Mouse (Mus musculus) thymus, adult 2 months (tissue): ENCODE results near the gene Foxl1.

Experiments used
- CTCF ChIP-seq: fragments of 200-500 bp; IDR thresholded peaks from 2 replicates; pipeline ENCODE4 v1.5.1; 2012; ENCODE audit warnings: mild to moderate bottlenecking, control low read depth, low read length, moderate library complexity, borderline replicate concordance; ENCODE audit not compliant: control insufficient read depth, poor library complexity, insufficient read depth; ENCODE audit errors: extremely low read depth
- POLR2A ChIP-seq: fragments of 200-500 bp; IDR thresholded peaks from 2 replicates; pipeline ENCODE4 v1.6.1; 2012; ENCODE audit warnings: mild to moderate bottlenecking, low read length, control low read depth, moderate library complexity; ENCODE audit not compliant: control insufficient read depth, poor library complexity, insufficient read depth; ENCODE audit errors: extremely low read depth

DNA sequence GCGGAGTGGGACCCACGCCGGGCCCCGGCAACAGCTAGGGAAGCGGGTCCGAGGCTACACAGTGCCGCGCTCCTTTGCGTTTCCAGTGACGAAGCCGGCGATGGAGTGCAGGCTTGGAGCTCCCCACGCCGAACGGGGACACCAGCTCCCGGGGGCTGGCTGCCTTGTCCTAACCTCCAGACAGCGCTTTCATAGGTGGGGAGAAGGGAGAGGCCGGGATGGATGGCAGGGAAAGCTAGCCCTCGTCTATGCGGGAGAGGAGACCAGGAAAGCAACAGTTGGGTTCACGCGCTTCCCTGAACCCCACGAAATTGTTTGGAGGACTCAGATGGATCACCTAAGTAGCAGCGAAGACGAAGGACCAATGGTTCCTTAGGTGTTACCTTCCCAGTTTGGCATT, 12.6 kb upstream of the Foxl1 start:
- TF ChIP-seq POLR2A (no peak), CTCF (no peak)
